Mouse (Mus musculus): ENCODE results near the gene Cdk19. TPM values are rescaled to one million over a fixed set of nuclear protein-coding genes. Genes with fewer than 3 reads are reported as not detected.

Gene Cdk19
- polyA plus RNA-seq, 1 experiment: 13.3 TPM

DNA sequence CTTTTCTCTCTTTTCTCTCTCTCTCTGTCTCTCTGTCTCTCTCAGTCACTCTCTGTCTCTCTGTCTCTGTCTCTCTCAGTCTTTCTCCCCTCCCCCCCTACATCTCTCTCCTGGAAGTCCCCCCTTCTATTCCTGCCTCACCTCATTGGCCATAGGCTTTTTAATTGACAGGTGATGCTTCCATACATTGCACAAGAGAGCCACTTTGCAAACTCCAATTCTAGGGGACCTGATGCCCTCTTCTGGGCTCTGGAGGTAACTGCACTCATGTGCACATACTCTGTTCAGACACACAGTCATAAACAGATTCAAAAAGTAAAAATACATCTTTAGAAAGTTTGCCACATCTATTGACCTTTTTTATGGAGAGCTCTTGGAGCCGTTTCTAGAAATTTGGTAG lies 9.1 kb upstream of the Cdk19 start:
- peaks cover 4% of the 10 kb centered on the region for H3K4me1 ChIP-seq (ENCODE audit: control insufficient read depth, insufficient read depth, low read length)
- no peak for TF ChIP-seq POLR2A (IDR thresholded peaks at IDR 0.05; ENCODE audit: control insufficient read depth, low read depth, low read length)

DNA sequence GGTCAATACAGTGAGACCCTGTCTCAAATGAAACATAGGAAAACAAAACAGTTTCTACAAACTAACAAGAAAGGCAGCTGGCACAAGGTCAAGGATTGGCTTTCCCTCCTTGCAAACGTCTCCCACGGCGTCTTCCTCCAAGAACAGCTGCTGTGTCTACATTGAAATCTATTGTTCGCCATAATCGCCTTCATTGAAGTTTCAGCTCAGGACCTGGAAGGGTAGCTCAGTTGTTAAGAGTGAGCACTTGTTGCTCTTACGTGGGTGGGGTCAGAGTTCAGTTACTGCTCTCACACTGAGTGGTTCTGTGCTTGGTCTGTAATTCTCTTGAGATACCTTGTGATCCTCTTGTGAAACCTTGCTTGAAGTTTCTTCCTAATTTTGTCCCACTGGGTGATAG lies 6.5 kb upstream of the Cdk19 start:
- Histone ChIP-seq H3K36me3 (ENCODE audit: control insufficient read depth, insufficient read depth, low read length) (no peaks in the 10 kb centered on the region), H3K27me3 (ENCODE audit: control insufficient read depth, insufficient read depth, low read length) (no peaks in the 10 kb centered on the region), H3K27ac (ENCODE audit: control insufficient read depth, insufficient read depth, low read depth, low read length) (no peak overlapping the region), H3K4me3 (ENCODE audit: control insufficient read depth, low read depth, low read length) (no peak overlapping the region), H3K4me1 (ENCODE audit: control insufficient read depth, insufficient read depth, low read length) (peaks cover 4% of the 10 kb centered on the region)
- TF ChIP-seq CTCF (IDR thresholded peaks at IDR 0.05; ENCODE audit: control insufficient read depth, insufficient read depth, insufficient replicate concordance, low read depth, low read length): no peak
- TF ChIP-seq POLR2A (IDR thresholded peaks at IDR 0.05; ENCODE audit: control insufficient read depth, low read depth, low read length): no peak

More for the DNA sequence above, 9.1 kb upstream of the Cdk19 start:
- H3K4me3 ChIP-seq (ENCODE audit: control insufficient read depth, low read depth, low read length): no peak overlapping the region
- H3K27me3 ChIP-seq (ENCODE audit: control insufficient read depth, insufficient read depth, low read length): no peaks in the 10 kb centered on the region
- no peak overlapping the region for H3K27ac ChIP-seq (ENCODE audit: control insufficient read depth, insufficient read depth, low read depth, low read length)
- no peaks in the 10 kb centered on the region for H3K36me3 ChIP-seq (ENCODE audit: control insufficient read depth, insufficient read depth, low read length)

DNA sequence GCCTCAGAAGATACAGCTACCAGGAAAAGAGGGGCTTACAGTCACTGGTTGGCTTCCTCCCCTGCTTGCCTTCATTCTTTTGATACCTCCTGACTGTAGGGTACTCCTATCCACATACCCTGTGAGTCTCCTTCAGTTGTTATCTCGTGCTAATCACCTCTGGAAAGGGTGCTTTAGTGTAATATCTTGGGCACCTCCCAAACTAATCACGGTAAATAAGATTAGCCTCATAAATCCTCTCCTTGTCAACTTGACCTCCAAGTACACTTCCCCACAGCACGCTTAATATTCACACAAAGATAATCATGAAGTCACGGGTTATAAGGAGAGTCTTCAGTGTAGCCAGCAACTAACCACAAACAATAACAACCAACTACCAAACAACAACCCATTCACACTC lies 2.7 kb downstream of the Cdk19 start:
- TF ChIP-seq POLR2A (IDR thresholded peaks at IDR 0.05; ENCODE audit: control insufficient read depth, low read depth, low read length): no peak
- TF ChIP-seq CTCF (IDR thresholded peaks at IDR 0.05; ENCODE audit: control insufficient read depth, insufficient read depth, insufficient replicate concordance, low read depth, low read length): no peak
- Histone ChIP-seq H3K27ac (ENCODE audit: control insufficient read depth, insufficient read depth, low read depth, low read length) (no peak overlapping the region), H3K4me3 (ENCODE audit: control insufficient read depth, low read depth, low read length) (no peak overlapping the region), H3K27me3 (ENCODE audit: control insufficient read depth, insufficient read depth, low read length) (no peaks in the 10 kb centered on the region), H3K36me3 (ENCODE audit: control insufficient read depth, insufficient read depth, low read length) (no peaks in the 10 kb centered on the region), H3K4me1 (ENCODE audit: control insufficient read depth, insufficient read depth, low read length) (no peaks in the 10 kb centered on the region)

DNA sequence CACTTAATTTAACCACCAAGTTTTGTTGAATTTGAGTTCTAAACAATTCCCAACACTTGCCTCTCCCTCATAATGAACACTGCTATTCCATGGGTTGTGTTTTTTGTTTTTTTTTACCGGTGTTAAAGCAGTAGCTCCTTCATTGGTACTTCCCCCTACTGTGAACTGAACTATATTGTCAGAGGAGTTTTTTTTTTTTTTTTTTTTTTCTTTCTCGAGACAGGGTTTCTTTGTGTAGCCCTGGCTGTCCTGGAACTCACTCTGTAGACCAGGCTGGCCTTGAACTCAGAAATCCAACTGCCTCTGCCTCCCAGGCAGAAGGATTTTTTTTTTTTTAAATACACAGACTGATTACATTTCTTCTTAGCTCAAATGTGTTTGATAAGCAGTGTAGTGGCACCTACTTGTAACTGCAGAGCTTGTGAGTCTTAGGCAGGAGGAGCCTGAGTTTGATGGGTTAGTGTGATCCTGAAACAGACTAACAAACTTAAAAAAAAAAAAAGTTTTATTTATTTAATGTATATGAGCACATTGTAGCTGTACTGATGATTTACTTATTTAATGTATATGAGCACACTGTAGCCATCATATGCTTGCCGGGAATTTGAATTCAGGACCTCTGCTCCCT lies 7.5 kb downstream of the Cdk19 start:
- H3K4me3 ChIP-seq (ENCODE audit: control insufficient read depth, low read depth, low read length): no peak overlapping the region
- peaks cover 8% of the 10 kb centered on the region for H3K4me1 ChIP-seq (ENCODE audit: control insufficient read depth, insufficient read depth, low read length)
- H3K27ac ChIP-seq (ENCODE audit: control insufficient read depth, insufficient read depth, low read depth, low read length): no peak overlapping the region
- no peaks in the 10 kb centered on the region for H3K36me3 ChIP-seq (ENCODE audit: control insufficient read depth, insufficient read depth, low read length)
- TF ChIP-seq CTCF (IDR thresholded peaks at IDR 0.05; ENCODE audit: control insufficient read depth, insufficient read depth, insufficient replicate concordance, low read depth, low read length) (no peak), POLR2A (IDR thresholded peaks at IDR 0.05; ENCODE audit: control insufficient read depth, low read depth, low read length) (no peak)
- H3K27me3 ChIP-seq (ENCODE audit: control insufficient read depth, insufficient read depth, low read length): no peaks in the 10 kb centered on the region

DNA sequence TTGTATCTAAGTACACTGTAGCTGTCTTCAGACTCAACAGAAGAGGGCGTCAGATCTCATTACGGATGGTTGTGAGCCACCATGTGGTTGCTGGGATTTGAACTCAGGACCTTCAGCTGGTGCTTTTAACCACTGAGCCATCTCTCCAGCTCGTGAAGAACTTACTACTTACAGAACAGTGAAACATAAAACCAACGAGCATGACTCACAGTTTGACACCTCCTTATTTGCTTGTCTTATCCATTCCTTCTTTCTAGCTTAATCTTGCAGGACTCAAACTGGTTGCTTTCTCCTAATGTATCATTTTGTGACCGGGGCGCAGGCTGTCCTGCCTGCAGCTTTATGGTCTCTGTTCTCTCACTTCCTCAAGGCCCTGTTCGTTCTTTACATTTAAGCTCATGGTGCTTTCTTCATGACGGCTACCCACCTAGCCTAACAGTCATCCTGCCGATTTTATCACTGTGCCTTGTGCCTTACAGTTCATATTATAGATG lies 8.1 kb downstream of the Cdk19 start:
- Histone ChIP-seq H3K4me1 (ENCODE audit: control insufficient read depth, insufficient read depth, low read length) (peaks cover 8% of the 10 kb centered on the region), H3K36me3 (ENCODE audit: control insufficient read depth, insufficient read depth, low read length) (no peaks in the 10 kb centered on the region), H3K27ac (ENCODE audit: control insufficient read depth, insufficient read depth, low read depth, low read length) (no peak overlapping the region), H3K4me3 (ENCODE audit: control insufficient read depth, low read depth, low read length) (peak overlapping the region; percentile 33; the same call in 1 of the 2 replicates), H3K27me3 (ENCODE audit: control insufficient read depth, insufficient read depth, low read length) (no peaks in the 10 kb centered on the region)
- TF ChIP-seq CTCF (IDR thresholded peaks at IDR 0.05; ENCODE audit: control insufficient read depth, insufficient read depth, insufficient replicate concordance, low read depth, low read length) (no peak), POLR2A (IDR thresholded peaks at IDR 0.05; ENCODE audit: control insufficient read depth, low read depth, low read length) (no peak)

DNA sequence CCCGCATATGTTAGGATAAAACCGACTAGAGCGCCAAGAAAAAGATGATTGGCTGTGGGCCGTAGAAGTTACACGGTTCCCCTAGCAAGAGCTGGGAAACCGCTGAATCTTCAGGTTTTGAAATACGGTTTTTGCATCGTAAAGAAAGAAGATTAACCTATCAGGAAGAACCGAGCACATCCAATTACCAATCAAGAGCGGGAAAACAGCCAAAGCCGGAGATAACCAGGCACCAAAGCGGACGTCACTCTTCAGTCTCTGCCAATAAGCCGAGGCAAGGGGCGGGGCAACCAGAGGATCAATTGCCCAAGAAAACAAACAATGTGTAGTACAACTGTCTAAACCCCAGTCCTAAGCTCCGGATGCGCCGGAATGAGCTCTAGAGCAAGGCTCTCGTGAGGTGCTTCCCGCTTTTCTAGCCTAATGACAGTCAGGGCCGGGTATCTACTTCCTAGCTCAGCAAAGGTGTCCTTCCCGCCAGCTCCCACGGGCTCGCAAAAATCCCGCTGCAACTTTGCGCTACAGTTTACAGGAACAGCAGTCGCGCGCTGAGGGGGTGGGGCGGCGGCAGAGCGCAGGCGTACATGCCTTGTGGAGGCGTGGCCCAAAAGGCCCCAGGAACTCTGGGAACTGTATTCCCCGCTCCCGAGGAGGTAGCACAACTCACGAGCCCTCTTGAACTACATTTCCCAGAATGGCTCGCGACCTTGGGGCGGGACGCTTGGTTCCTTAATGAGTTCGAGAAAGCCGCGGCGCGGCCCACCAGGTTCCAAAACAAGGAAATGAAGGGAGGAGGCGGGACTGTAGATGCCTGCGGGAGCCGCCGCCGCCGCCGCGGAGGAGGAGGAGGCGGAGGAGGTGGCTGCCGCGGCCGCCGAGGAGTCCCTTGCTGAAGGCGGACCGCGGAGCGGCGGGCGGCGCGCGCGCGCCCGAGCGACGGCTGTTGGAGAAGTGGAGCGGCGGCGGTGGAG lies 9.5 kb downstream of the Cdk19 start:
- H3K4me3 ChIP-seq (ENCODE audit: control insufficient read depth, low read depth, low read length): peak overlapping the region; percentile 99
- no peaks in the 10 kb centered on the region for H3K36me3 ChIP-seq (ENCODE audit: control insufficient read depth, insufficient read depth, low read length)
- H3K27me3 ChIP-seq (ENCODE audit: control insufficient read depth, insufficient read depth, low read length): no peaks in the 10 kb centered on the region
- peaks cover 8% of the 10 kb centered on the region for H3K4me1 ChIP-seq (ENCODE audit: control insufficient read depth, insufficient read depth, low read length)
- TF ChIP-seq CTCF (IDR thresholded peaks at IDR 0.05; ENCODE audit: control insufficient read depth, insufficient read depth, insufficient replicate concordance, low read depth, low read length): no peak
- TF ChIP-seq POLR2A (IDR thresholded peaks at IDR 0.05; ENCODE audit: control insufficient read depth, low read depth, low read length): peak; percentile 49
- peak overlapping the region; percentile 99 for H3K27ac ChIP-seq (ENCODE audit: control insufficient read depth, insufficient read depth, low read depth, low read length)

DNA sequence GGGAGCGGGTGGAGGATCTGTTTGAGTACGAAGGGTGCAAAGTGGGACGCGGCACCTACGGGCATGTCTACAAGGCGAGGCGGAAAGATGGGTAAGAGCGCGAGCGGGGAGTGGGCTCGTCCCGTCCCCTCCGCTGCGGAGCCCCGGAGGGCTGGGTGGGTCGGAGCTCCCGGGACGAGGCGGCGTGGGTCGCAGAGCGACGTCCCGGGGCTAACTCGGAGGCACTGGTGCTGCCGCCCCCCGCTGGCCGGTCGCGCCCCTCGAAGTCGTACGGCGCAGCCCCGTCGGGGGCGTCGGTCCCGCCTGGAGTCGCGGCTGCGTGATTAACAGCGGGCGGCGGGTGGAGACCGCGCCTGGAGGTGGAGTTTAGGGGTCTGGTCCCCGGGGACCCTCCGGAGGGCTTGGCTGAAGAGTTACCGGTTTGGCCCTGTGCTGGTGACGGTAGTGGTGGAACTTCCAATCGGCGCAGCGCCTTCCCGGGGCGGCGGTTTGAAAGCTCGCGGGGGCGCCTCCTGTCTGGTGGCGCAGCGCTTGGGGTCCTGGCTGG lies 10.3 kb downstream of the Cdk19 start:
- Histone ChIP-seq H3K36me3 (ENCODE audit: control insufficient read depth, insufficient read depth, low read length) (no peaks in the 10 kb centered on the region), H3K27me3 (ENCODE audit: control insufficient read depth, insufficient read depth, low read length) (no peaks in the 10 kb centered on the region), H3K4me1 (ENCODE audit: control insufficient read depth, insufficient read depth, low read length) (peaks cover 8% of the 10 kb centered on the region), H3K27ac (ENCODE audit: control insufficient read depth, insufficient read depth, low read depth, low read length) (peak overlapping the region; percentile 98), H3K4me3 (ENCODE audit: control insufficient read depth, low read depth, low read length) (peak overlapping the region; percentile 99)
- TF ChIP-seq POLR2A (IDR thresholded peaks at IDR 0.05; ENCODE audit: control insufficient read depth, low read depth, low read length): no peak; the same call in 1 of the 2 replicates
- TF ChIP-seq CTCF (IDR thresholded peaks at IDR 0.05; ENCODE audit: control insufficient read depth, insufficient read depth, insufficient replicate concordance, low read depth, low read length): no peak

Measured in testis, adult 2 months (tissue).